Mouse (Mus musculus) T-helper 2 cell (primary cell): Measurements from ENCODE around the gene Il18.

Source experiments
- in situ Hi-C: fragments of 300-600 bp; cut with MboI, MseI; formaldehyde crosslinking; loops from one replicate; pipeline ENCODE4 v1.15.1; 2025; ENCODE audit warnings: high pct_unique_total_duplicates

Il18 gene

DNA sequence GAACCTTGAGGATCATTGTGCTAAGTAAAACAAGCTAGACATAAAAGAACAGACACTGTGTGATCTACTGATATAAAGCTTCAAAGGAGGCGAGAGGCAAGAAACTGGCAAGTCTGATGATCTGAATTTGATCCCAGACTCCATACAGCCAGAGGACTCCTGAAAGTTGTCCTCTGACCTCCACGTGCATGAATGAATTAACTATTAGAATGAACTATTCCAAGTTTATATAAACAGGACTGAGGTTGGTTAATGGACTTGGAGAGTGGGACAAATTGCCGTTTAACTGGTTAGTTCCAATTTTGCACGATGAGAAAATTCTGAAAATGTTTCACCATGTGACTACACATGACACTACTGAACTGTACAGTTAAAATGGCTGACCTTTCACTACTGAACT is 5.7 kb upstream of the Il18 start:
- in situ Hi-C loops = loop anchor here (5.0 kb wide), 1 partner anchor 38 kb away; no protein-coding TSS in a partner anchor

GRCm38 (mm10) chr9:50552206-50552605 is 2.4 kb upstream of the Il18 start:
- in situ Hi-C loops = no loop called here

- in situ Hi-C loops = no loop called here
These were observed 1.1 kb upstream of the Il18 start for GRCm38 (mm10) chr9:50553547-50553946.

DNA sequence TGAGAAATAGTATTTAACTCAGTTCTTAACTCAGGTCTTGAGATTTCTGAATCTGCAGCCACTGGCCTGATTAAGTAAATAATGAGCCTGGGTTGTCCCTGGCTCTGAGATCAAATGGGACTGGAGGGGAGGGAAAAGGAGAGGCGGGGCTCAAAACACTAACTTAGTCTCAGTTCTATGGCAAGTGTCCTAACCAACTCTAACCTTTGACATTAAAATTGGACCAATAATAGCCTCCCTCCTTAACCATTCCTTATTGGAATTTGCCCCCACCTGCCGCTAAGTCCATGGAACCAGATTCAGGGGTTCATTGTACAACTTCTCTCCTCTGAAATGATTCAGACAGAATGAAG is 443 bp downstream of the Il18 start, which contains the start of gene Bco2:
Gene Bco2 (minus strand): TSS at position 88 of the 353 bp plus-strand sequence.
- in situ Hi-C loops = no loop called here

GRCm38 (mm10) chr9:50561145-50561917 is 6.7 kb downstream of the Il18 start, which contains the start of gene Tex12:
Gene Tex12 (minus strand): TSS chr9:50561325.
- in situ Hi-C loops = no loop called here

DNA sequence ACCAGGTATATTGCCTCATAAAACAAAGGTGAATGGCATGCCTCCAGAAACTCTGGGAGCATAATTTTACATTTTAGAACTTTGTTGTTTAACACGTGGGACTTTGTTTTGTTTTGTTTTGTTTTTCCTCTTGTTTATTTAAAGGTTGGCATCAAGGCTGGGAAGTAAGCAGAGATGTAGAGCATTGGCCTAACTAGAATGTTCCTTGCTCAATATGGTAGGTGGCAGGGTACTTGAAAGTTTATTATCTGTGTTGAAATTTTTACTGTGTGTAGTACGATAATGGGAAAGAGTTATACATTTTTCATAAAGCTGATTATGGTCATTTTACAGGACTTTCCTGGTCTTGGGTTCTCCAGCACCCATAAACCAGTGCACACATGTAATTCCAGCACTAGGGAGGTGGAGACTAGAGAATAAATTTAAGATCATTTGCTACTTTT is 7.3 kb downstream of the Il18 start:
- in situ Hi-C loops = no loop called here

GRCm38 (mm10) chr9:50565173-50565572 is 10.5 kb downstream of the Il18 start:
- in situ Hi-C loops = no loop called here

GRCm38 (mm10) chr9:50565940-50566339 is 11.3 kb downstream of the Il18 start:
- in situ Hi-C loops = no loop called here

DNA sequence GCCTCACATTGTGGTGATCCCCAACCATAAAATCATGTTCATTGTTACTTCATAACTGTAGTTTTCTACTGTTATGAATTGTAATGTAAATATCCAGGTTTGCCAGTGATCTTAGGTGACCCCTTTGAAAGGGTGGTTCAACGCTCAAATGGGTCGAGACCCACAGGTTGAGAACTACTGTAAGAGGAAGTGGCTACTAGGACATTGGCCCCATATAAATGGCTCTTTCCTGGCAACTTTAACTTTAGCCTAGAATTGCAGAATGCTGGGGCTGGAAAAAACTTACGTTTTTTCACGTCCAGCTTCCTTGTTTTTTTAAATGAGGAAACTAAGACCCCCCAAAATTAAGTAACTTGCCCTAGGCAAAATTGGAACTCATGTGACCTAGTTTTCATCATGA is 12.7 kb downstream of the Il18 start:
- in situ Hi-C loops = no loop called here

- in situ Hi-C loops = no loop called here
These were observed 13.3 kb downstream of the Il18 start for GRCm38 (mm10) chr9:50567881-50568280.

DNA sequence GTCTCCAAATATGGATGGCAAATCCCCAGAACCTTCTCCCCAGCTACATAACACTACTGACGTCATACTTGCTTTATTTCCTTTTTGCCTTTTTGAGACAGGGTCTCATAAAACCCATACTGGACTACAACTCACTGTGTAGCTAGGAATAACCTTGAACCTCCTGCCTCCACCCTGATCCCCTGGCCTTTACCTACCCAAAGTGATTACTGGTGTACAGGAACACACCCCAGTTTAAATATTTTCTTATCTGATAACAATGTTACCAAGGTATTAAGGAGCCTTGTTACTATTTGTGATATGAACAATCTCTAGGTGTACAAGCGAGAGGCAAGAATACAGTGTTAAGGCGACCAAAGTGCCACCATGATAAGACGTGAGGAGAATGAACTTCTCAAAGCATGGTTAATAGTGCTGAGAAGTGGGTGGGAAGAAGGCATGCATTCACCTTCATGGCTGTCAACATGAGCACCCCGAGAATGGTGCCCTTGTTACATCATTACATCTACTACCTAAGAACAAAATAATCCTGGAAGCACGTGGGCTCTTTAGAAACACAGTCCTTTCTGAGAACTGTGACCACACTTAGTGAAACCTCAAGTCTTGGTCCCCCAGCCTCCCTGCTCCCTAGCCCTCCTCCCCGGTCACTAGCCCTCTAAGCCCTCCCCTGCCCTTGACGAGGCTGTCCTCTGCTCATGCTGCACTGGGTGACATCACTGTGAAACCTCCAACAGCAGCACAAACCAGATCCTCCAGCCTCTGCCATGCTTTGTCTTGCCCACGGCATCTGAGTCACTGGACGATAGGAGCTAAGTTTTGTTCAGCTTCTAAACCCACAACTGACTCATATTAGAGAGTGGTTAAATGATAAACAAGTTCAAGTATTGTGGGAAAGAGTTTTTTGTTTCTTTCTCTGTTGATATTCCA is 15.2 kb downstream of the Il18 start:
- in situ Hi-C loops = no loop called here

DNA sequence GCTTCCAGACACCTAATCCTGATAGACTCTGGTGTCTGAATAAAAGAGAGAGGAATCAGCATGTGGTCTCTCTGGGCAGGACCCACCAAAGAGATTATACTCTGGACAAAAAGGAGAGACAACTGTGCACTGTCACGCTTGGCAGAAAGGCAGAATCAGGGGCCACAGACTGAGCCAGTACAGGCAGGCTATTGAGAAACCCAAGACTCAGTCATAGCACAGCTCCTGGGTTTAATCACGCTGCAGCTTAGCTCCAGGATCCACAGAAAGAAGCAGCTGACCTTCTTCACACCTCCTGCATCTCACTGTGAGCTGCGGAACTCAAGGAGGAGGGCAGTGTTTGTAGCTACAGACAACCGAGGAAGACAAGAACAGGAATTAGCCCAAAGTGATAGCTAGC is 25.7 kb downstream of the Il18 start:
- in situ Hi-C loops = no loop called here

DNA sequence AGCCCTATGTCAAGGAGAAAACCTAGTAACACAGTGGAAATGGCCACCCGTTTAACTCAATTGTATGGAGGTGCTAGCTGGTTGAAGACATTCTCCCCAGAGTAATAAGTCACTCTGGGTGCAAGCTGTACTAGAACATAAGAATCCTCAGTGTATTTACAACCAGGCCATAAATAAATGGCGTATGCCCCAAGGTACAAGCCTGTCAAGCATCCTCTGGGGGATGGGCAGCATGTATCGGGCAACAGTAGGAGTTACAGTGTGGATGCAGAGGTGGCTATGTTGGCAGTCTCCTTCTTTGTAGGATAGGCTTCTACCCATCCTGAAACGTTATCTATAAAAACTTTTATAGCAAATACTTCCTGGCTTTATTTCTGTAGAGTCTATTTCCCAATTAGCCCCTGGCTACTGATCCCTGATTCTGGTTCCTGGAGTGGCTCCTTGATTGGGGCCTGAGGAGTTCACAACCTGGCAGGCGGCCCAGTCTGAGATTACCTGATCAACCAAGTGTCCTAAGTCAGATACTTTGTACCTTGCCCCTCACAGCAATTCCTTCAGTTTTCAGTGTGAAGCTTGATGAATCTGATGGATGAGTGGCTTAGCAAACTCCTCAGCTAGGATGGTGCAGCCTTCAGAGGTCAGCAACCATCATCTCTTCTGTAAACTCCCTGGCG is 30.7 kb downstream of the Il18 start:
- in situ Hi-C loops = loop anchor here (5.0 kb wide), 1 partner anchor 38 kb away; no protein-coding TSS in a partner anchor

GRCm38 (mm10) chr9:50586955-50587354 is 32.3 kb downstream of the Il18 start:
- in situ Hi-C loops = loop anchor here (5.0 kb wide), 1 partner anchor 40 kb away; no protein-coding TSS in a partner anchor

DNA sequence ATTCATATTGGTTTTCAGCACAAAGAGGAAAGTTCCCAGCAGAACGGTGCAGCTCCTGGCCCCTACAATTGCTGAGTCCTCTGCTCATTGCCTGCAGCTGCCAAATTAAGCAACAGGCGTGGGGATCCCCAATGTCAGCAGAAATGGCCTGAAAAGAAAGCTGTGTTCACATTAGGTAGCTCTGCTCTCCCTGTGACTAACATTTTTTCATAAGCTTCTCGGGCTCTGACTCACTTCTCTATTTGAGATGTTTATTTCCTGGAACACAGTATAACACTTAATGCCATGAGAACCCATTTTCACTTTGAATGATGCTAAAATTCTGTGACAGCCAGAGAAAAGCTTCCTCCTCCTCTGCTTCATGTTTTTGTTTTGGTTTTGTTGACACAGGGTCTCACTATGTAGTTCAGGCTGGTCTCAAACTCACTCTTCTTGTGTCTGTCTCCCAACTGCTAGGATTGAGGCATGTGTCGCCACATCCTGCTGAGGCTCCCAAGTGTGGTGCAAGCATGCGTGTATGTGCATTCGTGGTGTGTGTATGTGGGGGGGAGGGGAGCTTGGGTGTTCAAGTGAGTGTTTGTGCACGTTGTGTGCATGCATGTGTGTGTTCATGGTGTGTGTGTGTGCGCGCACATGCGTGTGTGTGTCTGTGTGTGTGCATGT is 36.4 kb downstream of the Il18 start:
- in situ Hi-C loops = no loop called here

DNA sequence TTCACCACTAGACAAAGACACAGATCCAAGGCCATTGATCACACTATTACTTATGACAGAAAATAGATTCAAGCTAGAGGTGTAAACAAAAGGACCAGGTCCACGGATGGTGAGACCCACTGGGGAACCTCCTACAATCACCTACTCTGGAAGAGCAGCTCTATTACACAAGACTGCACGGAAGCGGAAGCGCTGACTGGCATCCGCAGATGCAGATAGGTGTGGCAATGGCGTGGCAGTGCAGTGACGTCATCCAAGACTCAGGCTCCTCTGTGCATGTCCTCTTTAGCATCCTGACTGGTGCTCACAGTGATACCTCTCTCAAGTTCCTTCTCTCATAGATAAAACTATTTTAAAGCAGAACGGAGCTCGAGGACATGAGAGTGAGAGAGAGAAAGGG is 38.3 kb downstream of the Il18 start:
- in situ Hi-C loops = no loop called here

DNA sequence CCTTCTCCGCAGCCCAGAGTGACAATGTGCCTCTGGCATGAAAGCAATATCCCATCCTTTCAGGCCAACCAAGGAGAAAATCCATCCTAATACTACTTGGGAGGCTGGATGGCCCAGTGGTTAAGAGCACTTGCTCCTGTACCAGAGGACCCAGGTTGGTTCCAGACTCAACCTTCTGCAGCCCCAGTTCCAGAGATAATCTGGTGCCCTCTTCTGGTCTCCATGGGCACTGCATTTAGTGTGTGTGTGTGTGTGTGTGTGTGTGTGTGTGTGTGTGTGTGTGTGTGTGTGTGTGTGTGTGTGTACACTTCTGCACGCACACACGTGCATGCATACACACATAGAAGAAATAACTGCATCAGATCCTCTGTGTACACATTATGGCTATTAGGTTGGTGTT is 38.9 kb downstream of the Il18 start:
- in situ Hi-C loops = no loop called here

- in situ Hi-C loops = loop anchor here (5.0 kb wide), 1 partner anchor 133 kb away; no protein-coding TSS in a partner anchor
These were observed 40.3 kb downstream of the Il18 start for GRCm38 (mm10) chr9:50594794-50595417.

DNA sequence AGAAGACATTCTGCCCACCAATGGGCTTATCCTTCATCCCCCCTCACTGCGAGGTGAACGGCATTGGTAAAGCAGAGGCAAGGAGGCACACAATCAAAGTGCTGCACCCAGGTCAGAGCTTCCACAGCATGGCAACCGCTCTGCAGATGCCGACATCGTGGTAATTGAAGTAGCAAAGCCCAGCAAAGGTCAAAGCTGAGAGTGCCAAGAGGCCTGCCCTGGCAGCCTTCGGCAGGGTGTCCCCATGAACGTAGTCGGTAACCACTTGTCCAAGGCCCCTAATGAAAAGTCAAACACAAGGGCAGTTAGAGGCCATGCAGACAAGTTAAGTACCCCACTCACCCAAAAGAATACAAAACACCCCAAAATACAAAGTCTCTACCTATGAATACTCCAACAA is 42.3 kb downstream of the Il18 start:
- in situ Hi-C loops = loop anchor here (5.0 kb wide), 1 partner anchor 135 kb away; no protein-coding TSS in a partner anchor

DNA sequence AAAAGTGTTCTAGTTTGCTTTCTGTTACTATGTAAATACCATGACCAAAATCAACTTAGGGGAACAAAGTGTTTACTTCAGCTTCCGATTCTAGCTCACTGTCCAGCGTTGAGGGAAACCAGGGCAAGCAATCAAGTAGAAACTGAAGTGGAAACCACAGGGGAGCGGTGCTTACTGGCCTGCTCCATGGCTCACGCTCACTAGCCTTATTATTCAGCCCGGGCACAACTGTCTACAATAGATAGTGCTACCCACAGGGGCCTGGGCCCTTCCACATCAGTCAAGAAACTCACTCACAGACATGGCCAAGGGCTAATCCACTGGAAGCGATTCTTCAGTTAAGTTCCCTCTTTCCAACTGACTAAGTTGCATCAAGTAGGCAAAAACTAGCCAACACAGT is 46.9 kb downstream of the Il18 start:
- in situ Hi-C loops = loop anchor here (10.0 kb wide), 1 partner anchor 77 kb away; the partner anchor contains the start of gene Pts
